Mouse (Mus musculus) liver, adult 2 months (tissue): ENCODE results near the gene Gstm1. TPM values are rescaled to one million over a fixed set of nuclear protein-coding genes. Genes with fewer than 3 reads are reported as not detected.
"Not testable (repeated sequence)": the region's sequence is repeated elsewhere in the genome, so short reads cannot be mapped to it uniquely, and the experiment has no call there.

Source experiments
- DNase-seq: peaks from one replicate; pipeline ENCODE4 v3.0.0-alpha.2; 2011; ENCODE audit warnings: low read depth, low spot score; ENCODE audit errors: extremely low read depth
- H3K27ac ChIP-seq: fragments of 200-500 bp; replicated peaks from 2 replicates; pipeline ENCODE4 v1.5.1; 2012; ENCODE audit warnings: low read depth, mild to moderate bottlenecking, control low read depth, inconsistent platforms, low read length; ENCODE audit not compliant: insufficient read depth
- H3K27me3 ChIP-seq: fragments of 200-500 bp; 2 replicates; pipeline ENCODE4 v1.6.1; 2012; ENCODE audit warnings: mild to moderate bottlenecking, moderate library complexity, low read length, inconsistent platforms; ENCODE audit not compliant: control insufficient read depth, insufficient read depth
- H3K36me3 ChIP-seq: fragments of 200-500 bp; 2 replicates; pipeline ENCODE4 v1.6.1; 2012; ENCODE audit warnings: low read length, inconsistent platforms; ENCODE audit not compliant: control insufficient read depth, insufficient read depth
- H3K4me1 ChIP-seq: fragments of 200-500 bp; 2 replicates; pipeline ENCODE4 v1.6.1; 2011; ENCODE audit warnings: low read length; ENCODE audit not compliant: control insufficient read depth, insufficient read depth
- H3K4me3 ChIP-seq: fragments of 200-500 bp; 2 replicates; pipeline ENCODE4 v1.5.1; 2011; ENCODE audit warnings: low read depth, mild to moderate bottlenecking, control low read depth, low read length, moderate library complexity; ENCODE audit not compliant: insufficient read depth
- H3K79me2 ChIP-seq: fragments of 200-500 bp; 2 replicates; pipeline ENCODE4 v1.6.1; 2012; ENCODE audit warnings: inconsistent platforms, mild to moderate bottlenecking, low read length, moderate library complexity; ENCODE audit not compliant: control insufficient read depth, insufficient read depth
- H3K9ac ChIP-seq: fragments of 200-500 bp; 2 replicates; pipeline ENCODE4 v1.6.1; 2012; ENCODE audit warnings: low read depth, mild to moderate bottlenecking, control low read depth, inconsistent platforms, low read length
- CTCF ChIP-seq: fragments of 200-500 bp; IDR thresholded peaks from 2 replicates; pipeline ENCODE4 v1.5.1; 2011; ENCODE audit warnings: low read depth, low read length, control low read depth
- POLR2A ChIP-seq: fragments of 200-500 bp; IDR thresholded peaks from 2 replicates; pipeline ENCODE4 v1.6.1; 2011; ENCODE audit warnings: low read length, control low read depth; ENCODE audit not compliant: insufficient read depth; ENCODE audit errors: extremely low read depth
- WGBS: fragments of 180-500 bp; shearing (Covaris S2); methylation state at CpG from one replicate; pipeline ENCODE4 v1.1.7; 2018; 5-methylcytosine and 5-hydroxymethylcytosine counted together
- polyA plus RNA-seq: library from polyadenylated mRNA; depleted of rRNA; stranded (reverse); fragments of >200 nt; gene quantifications from 2 replicates; pipeline ENCODE4 v1.2.3, GENCODE M21; 2012
- total RNA-seq: library from RNA; depleted of rRNA; stranded (reverse); fragments of >200 nt; gene quantifications from 2 replicates; pipeline ENCODE4 v1.2.3, GENCODE M21; 2014

Gstm1 gene
- total and polyA plus RNA-seq, 2 experiments = 474 to 6,847 TPM

DNA sequence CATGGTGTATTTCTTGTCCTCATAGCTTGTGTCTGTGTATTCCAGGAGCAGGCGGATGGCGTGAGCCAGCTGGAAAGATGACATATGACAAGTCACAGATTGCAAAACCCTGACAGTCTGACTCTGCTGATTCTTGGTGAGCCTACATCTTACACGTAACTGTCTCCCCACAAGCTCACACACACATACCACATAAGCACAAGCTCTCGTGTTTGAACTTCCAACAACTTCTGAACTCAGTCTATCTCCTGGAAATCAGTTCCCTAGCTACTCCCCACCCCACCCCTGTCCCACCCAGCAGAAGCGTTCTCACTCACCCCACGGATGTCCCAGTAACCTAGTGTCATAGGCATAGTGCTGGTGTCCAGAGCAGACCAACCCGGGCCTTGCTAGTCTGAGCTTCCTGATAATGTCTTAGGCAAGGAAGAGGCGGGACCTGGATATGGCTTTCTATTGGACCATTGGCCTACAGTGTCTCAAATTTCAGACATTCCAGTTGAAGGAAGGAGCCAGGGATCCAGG lies 31.7 kb downstream of the Gstm1 start, which contains the start of gene Gstm2:
Gene Gstm2 (minus strand): TSS at position 413 of the 522 bp plus-strand sequence.
- H3K27ac ChIP-seq = peak within 1 kb of the TSS; percentile 10
- H3K9ac ChIP-seq = no peak within 1 kb of the TSS
- H3K4me3 ChIP-seq = no peak within 1 kb of the TSS
- TF ChIP-seq POLR2A (no peak), CTCF (no peak)
- peaks cover 18% of the 10 kb centered on the region for H3K4me1 ChIP-seq
- H3K27me3 ChIP-seq = no peaks in the 10 kb centered on the region
- DNase-seq = peak; percentile 87
- H3K79me2 ChIP-seq = no peaks in the 10 kb centered on the region
- 21% methylated on average over 8 of the region's 8 CpGs for WGBS
- no peaks in the 10 kb centered on the region for H3K36me3 ChIP-seq

- WGBS = 96% methylated on average over 2 of the region's 2 CpGs
- not testable (repeated sequence) for H3K27me3 ChIP-seq, H3K4me3 ChIP-seq, DNase-seq, H3K79me2 ChIP-seq, H3K36me3 ChIP-seq, H3K9ac ChIP-seq
- H3K4me1 ChIP-seq = peaks cover 22% of the 10 kb centered on the region
- peak overlapping the region; percentile 3; the same call in 1 of the 2 replicates for H3K27ac ChIP-seq
Observed at GRCm38 (mm10) chr3:107985141-107985540, 32.6 kb downstream of the Gstm1 start.

- Histone ChIP-seq H3K27me3 (no peaks in the 10 kb centered on the region), H3K27ac (peak overlapping the region; percentile 51), H3K4me3 (no peak overlapping the region), H3K79me2 (no peaks in the 10 kb centered on the region), H3K9ac (no peak overlapping the region), H3K4me1 (peaks cover 25% of the 10 kb centered on the region), H3K36me3 (no peaks in the 10 kb centered on the region)
- peak; percentile 97 for DNase-seq
- TF ChIP-seq CTCF (no peak), POLR2A (no peak)
- 18% methylated on average over 5 of the region's 5 CpGs for WGBS
Observed at GRCm38 (mm10) chr3:107984471-107984870, 33.3 kb downstream of the Gstm1 start.

DNA sequence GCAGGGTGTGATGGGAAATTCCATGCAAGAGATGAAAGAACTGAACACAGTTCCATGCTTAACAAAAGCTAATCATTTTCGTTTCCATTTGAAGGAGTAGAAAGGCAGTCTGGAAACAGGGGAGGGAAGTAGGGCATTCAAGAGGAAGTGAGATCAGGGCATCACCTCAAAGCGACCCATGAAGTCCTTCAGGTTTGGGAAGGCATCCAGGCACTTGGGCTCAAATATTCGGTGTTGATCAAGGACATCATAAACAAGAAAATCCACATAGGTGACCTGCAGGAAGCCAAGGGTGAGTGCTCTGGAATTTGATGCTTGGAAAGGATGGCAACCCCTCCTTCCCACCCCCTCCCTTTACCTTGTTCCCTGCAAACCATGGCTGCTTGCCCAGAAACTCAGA lies 34.0 kb downstream of the Gstm1 start:
- TF ChIP-seq CTCF (no peak), POLR2A (no peak)
- Histone ChIP-seq H3K27ac (no peak overlapping the region; the same call in 1 of the 2 replicates), H3K27me3 (no peaks in the 10 kb centered on the region), H3K4me1 (peaks cover 26% of the 10 kb centered on the region), H3K79me2 (no peaks in the 10 kb centered on the region), H3K36me3 (no peaks in the 10 kb centered on the region), H3K4me3 (no peak overlapping the region), H3K9ac (no peak overlapping the region)
- no peak for DNase-seq
- 57% methylated on average over 3 of the region's 3 CpGs for WGBS

DNA sequence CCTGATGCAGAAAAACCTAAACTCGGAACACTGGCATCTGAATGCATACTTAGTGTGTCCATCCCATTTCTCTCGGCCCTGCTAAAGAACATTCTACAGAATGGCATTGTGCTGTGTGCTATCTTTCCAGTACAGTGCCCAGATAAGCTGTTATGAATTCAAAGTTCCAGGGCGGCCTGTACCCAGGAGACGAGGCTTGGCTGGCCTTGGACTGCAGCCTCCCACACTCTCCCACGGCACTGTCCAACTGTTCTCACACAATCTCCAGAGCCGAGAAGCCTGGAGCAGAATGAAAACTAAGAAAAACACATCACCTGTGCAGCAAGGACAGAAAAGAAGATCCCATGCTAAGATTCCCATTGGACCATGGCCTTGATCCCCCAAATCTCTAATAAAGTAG lies 35.0 kb downstream of the Gstm1 start:
- Histone ChIP-seq H3K4me3 (no peak overlapping the region), H3K79me2 (no peaks in the 10 kb centered on the region), H3K27ac (no peak overlapping the region), H3K36me3 (no peaks in the 10 kb centered on the region), H3K4me1 (peaks cover 29% of the 10 kb centered on the region), H3K9ac (no peak overlapping the region), H3K27me3 (no peaks in the 10 kb centered on the region)
- DNase-seq = no peak
- 79% methylated on average over 6 of the region's 6 CpGs for WGBS
- TF ChIP-seq CTCF = no peak
- no peak for TF ChIP-seq POLR2A

DNA sequence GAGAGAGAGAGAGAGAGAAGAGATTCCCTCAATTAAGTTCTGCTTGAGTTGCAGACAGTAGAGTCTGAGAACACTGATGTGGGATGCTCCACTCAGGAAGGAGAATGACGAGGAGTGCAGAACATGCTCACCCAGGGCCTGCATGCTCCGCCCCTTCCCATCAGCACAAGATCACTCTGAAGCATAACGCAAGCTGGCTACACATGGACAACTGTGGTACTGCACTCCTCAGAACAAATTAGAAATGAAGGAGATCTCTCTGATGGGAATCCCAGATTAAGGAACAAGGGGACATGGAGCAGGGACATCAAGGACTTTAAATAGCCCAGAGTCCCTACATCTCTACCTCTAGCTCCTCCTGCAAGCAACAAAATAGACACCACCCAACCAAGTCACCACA lies 36.5 kb downstream of the Gstm1 start:
- DNase-seq = no peak
- H3K27me3 ChIP-seq = no peaks in the 10 kb centered on the region
- H3K9ac ChIP-seq = no peak overlapping the region
- no peak overlapping the region for H3K4me3 ChIP-seq
- H3K27ac ChIP-seq = no peak overlapping the region
- no peaks in the 10 kb centered on the region for H3K36me3 ChIP-seq
- WGBS = 83% methylated on average over 3 of the region's 3 CpGs
- no peak for TF ChIP-seq POLR2A
- TF ChIP-seq CTCF = no peak
- no peaks in the 10 kb centered on the region for H3K79me2 ChIP-seq
- H3K4me1 ChIP-seq = peaks cover 28% of the 10 kb centered on the region
